ENCODE assay signal across 8 mouse cellular contexts in genomic region chr8:83741849-83742655, GRCm38 (mm10). TPM values are rescaled to one million over a fixed set of nuclear protein-coding genes. Genes with fewer than 3 reads are reported as not detected.
DNase-seq lines count a peak whose midpoint lies in the region; ATAC-seq and TF ChIP-seq lines count a peak whose summit lies in the region.

No protein-coding gene starts in this region.

- H3K27me3 ChIP-seq in heart, embryonic 13.5 days (replicated peaks), result no peaks in the 10 kb centered on the region
- H3K27me3 ChIP-seq in liver, embryonic 14.5 days (ENCODE audit: control insufficient read depth, insufficient read depth, low read length), result no peaks in the 10 kb centered on the region
- H3K27me3 ChIP-seq in spleen, adult 2 months (ENCODE audit: control insufficient read depth, insufficient read depth, low read length), result no peaks in the 10 kb centered on the region

- peaks cover 3% of the 10 kb centered on the region; the same call in 1 of the 2 replicates for H3K36me3 ChIP-seq in heart, embryonic 13.5 days
- no peaks in the 10 kb centered on the region for H3K36me3 ChIP-seq in liver, embryonic 14.5 days (replicated peaks; ENCODE audit: control insufficient read depth, insufficient read depth, low read depth)
- no peaks in the 10 kb centered on the region for H3K36me3 ChIP-seq in spleen, adult 2 months (ENCODE audit: control insufficient read depth, insufficient read depth, low read length)

- peak; percentile 37 for DNase-seq in spleen, adult 12 weeks (ENCODE audit: low spot score)
- no peak for DNase-seq in spleen, postnatal 14 days (ENCODE audit: low spot score in 2 of 2)
- DNase-seq in liver, embryonic 14.5 days (ENCODE audit: low read depth in 3 of 3, low spot score in 3 of 3), result no peak
- peak; percentile 58 to 94 for DNase-seq in spleen, adult 2 months (ENCODE audit: low read depth in 1 of 2, low spot score in 2 of 2)
- DNase-seq in left cerebral cortex, adult 18-20 months (ENCODE audit: low spot score in 2 of 2), result no peak
- DNase-seq in gastrocnemius, adult 8-10 months (ENCODE audit: low spot score in 2 of 2), result no peak

- H3K9ac ChIP-seq in heart, embryonic 13.5 days, result peak overlapping the region; percentile 91
- H3K9ac ChIP-seq in liver, embryonic 14.5 days (replicated peaks), result no peak overlapping the region

- no peak for TF ChIP-seq EP300 in liver, embryonic 14.5 days (IDR thresholded peaks at IDR 0.05; ENCODE audit: low read depth)

- no peaks in the 10 kb centered on the region for H3K9me3 ChIP-seq in heart, embryonic 13.5 days
- H3K9me3 ChIP-seq in liver, embryonic 14.5 days (ENCODE audit: control insufficient read depth, low read length), result peaks cover 2% of the 10 kb centered on the region; the same call in 1 of the 2 replicates

- H3K27ac ChIP-seq in heart, embryonic 13.5 days (replicated peaks), result peak overlapping the region; percentile 79
- H3K27ac ChIP-seq in liver, embryonic 14.5 days, result no peak overlapping the region
- H3K27ac ChIP-seq in spleen, adult 2 months (ENCODE audit: insufficient read depth, low read length), result peak overlapping the region; percentile 98

- TF ChIP-seq CTCF in liver, embryonic 14.5 days (IDR thresholded peaks at IDR 0.05; ENCODE audit: low read depth), result no peak
- TF ChIP-seq CTCF in spleen, adult 2 months (IDR thresholded peaks at IDR 0.05; ENCODE audit: extremely low read depth, insufficient read depth, insufficient read length, insufficient replicate concordance), result no peak

- peaks cover 39% of the 10 kb centered on the region for H3K4me1 ChIP-seq in heart, embryonic 13.5 days
- H3K4me1 ChIP-seq in liver, embryonic 14.5 days (replicated peaks; ENCODE audit: control insufficient read depth in 2 of 2, insufficient read depth in 2 of 2, low read length in 1 of 2), result peaks cover 13 to 28% of the 10 kb centered on the region in 2 experiments; a peak in 3 of 4 replicates
- peaks cover 22% of the 10 kb centered on the region; the same call in 1 of the 2 replicates for H3K4me1 ChIP-seq in spleen, adult 2 months (ENCODE audit: control insufficient read depth, insufficient read depth, insufficient read length)

- peak overlapping the region; percentile 95 for H3K4me2 ChIP-seq in heart, embryonic 13.5 days
- peak overlapping the region; percentile 71 for H3K4me2 ChIP-seq in liver, embryonic 14.5 days (ENCODE audit: low read depth)

- no peak for ATAC-seq in heart, embryonic 13.5 days (ENCODE audit: extremely low read depth, insufficient number of reproducible peaks, low FRiP score, low TSS enrichment)
- no peak for ATAC-seq in liver, embryonic 14.5 days (ENCODE audit: insufficient read depth)
- ATAC-seq in erythroid progenitor cell, adult 5-6 weeks (replicated peaks; ENCODE audit: low FRiP score, poor library complexity, severe bottlenecking), result no peak

- 76% methylated on average over 19 of the region's 19 CpGs for WGBS in heart, embryonic 13.5 days
- whole genome bisulfite sequencing in liver, embryonic 14.5 days (ENCODE audit: insufficient replicate concordance), result 60% methylated on average over 19 of the region's 19 CpGs
- WGBS in spleen, adult 2 months, result 56% methylated on average over 19 of the region's 19 CpGs

- no peak for TF ChIP-seq POLR2A in spleen, adult 2 months (IDR thresholded peaks at IDR 0.05; ENCODE audit: low read depth, low read length)

- H3K4me3 ChIP-seq in heart, embryonic 13.5 days, result peak overlapping the region; percentile 76
- peak overlapping the region in 1 of 2 experiments; percentile 59; a peak in 1 of 4 replicates for H3K4me3 ChIP-seq in liver, embryonic 14.5 days (ENCODE audit: insufficient read depth in 1 of 2, low read depth in 2 of 2, low read length in 2 of 2)
- peak overlapping the region; percentile 92 for H3K4me3 ChIP-seq in spleen, adult 2 months (ENCODE audit: extremely low read depth, insufficient read depth, insufficient read length)

RNA-seq across cellular contexts. Expression of gene Adgre5, which starts 0.9 kb away (rescaled TPM):
- 25.0 and 28.4 TPM in 2 replicates for polyA plus RNA-seq in heart, embryonic 13.5 days (2015; fragmentation: Nextera tagmentation; extraction: Ambion mirVana)
- 8.6 and 11.3 TPM in 2 replicates for polyA plus RNA-seq in liver, embryonic 14.5 days (2012; rRNA removed)
- polyA plus RNA-seq in liver, embryonic 14.5 days (2014; fragmentation: Nextera tagmentation; extraction: Ambion mirVana), result 8.7 and 8.9 TPM in 2 replicates
- 232 and 275 TPM in 2 replicates for polyA plus RNA-seq in spleen, adult 2 months (2012; rRNA removed)
- 10 to 100 TPM; 11.8 TPM for total RNA-seq in left cerebral cortex, adult 18-20 months (2021)
- 34.8 and 54.8 TPM in 2 replicates for total RNA-seq in erythroid progenitor cell, adult 5-6 weeks (2015; ENCODE audit: low replicate concordance)
- 28.8 and 29.0 TPM in 2 replicates for total RNA-seq in erythroid progenitor cell, adult 5-6 weeks (2017; ENCODE audit: low replicate concordance)
- total RNA-seq in gastrocnemius, adult 8-10 months (2022), result 10 to 100 TPM; 14.6 to 17.2 (median 15.6) TPM

RNA-seq across cellular contexts. Expression of gene Ddx39, which starts 27.1 kb away (rescaled TPM):
- polyA plus RNA-seq in heart, embryonic 13.5 days (2015; fragmentation: Nextera tagmentation; extraction: Ambion mirVana), result 133 and 152 TPM in 2 replicates
- polyA plus RNA-seq in liver, embryonic 14.5 days (2012; rRNA removed), result 92.3 and 110 TPM in 2 replicates
- polyA plus RNA-seq in liver, embryonic 14.5 days (2014; fragmentation: Nextera tagmentation; extraction: Ambion mirVana), result 191 and 199 TPM in 2 replicates
- polyA plus RNA-seq in spleen, adult 2 months (2012; rRNA removed), result 52.9 TPM in 2 replicates
- 10 to 100 TPM; 14.6 to 19.2 TPM for total RNA-seq in left cerebral cortex, adult 18-20 months (2021)
- total RNA-seq in erythroid progenitor cell, adult 5-6 weeks (2015; ENCODE audit: low replicate concordance), result 86.5 and 90.1 TPM in 2 replicates
- total RNA-seq in erythroid progenitor cell, adult 5-6 weeks (2017; ENCODE audit: low replicate concordance), result 47.4 and 93.2 TPM in 2 replicates
- 10 to 100 TPM; 10.6 to 12.0 (median 11.7) TPM for total RNA-seq in gastrocnemius, adult 8-10 months (2022)

RNA-seq across cellular contexts. Expression of gene Pkn1, which starts 43.1 kb away (rescaled TPM):
- polyA plus RNA-seq in heart, embryonic 13.5 days (2015; fragmentation: Nextera tagmentation; extraction: Ambion mirVana), result 19.5 and 20.0 TPM in 2 replicates
- 8.7 and 9.5 TPM in 2 replicates for polyA plus RNA-seq in liver, embryonic 14.5 days (2012; rRNA removed)
- 6.9 TPM in 2 replicates for polyA plus RNA-seq in liver, embryonic 14.5 days (2014; fragmentation: Nextera tagmentation; extraction: Ambion mirVana)
- polyA plus RNA-seq in spleen, adult 2 months (2012; rRNA removed), result 165 and 208 TPM in 2 replicates
- total RNA-seq in left cerebral cortex, adult 18-20 months (2021), result 10 to 100 TPM; 53.9 to 65.2 TPM
- 12.6 and 25.9 TPM in 2 replicates for total RNA-seq in erythroid progenitor cell, adult 5-6 weeks (2015; ENCODE audit: low replicate concordance)
- total RNA-seq in erythroid progenitor cell, adult 5-6 weeks (2017; ENCODE audit: low replicate concordance), result 9.2 and 11.0 TPM in 2 replicates
- total RNA-seq in gastrocnemius, adult 8-10 months (2022), result 10 to 100 TPM; 23.2 to 24.1 (median 23.6) TPM

Comparison
In these comparisons a context has a peak if more than half of its experiments do, and no peak if none do; other contexts are left out.
1. DNase-seq: peak in spleen, adult 12 weeks (single experiment) and spleen, adult 2 months (2 of 2); none in spleen, postnatal 14 days (0 of 2), liver, embryonic 14.5 days (0 of 3), left cerebral cortex, adult 18-20 months (0 of 2) and gastrocnemius, adult 8-10 months (0 of 2).